Mouse (Mus musculus) liver, embryonic 13.5 days (tissue): Measurements from ENCODE around the gene Nt5c3b. TPM values are rescaled to one million over a fixed set of nuclear protein-coding genes. Genes with fewer than 3 reads are reported as not detected.

Source experiments
- ATAC-seq: fragments of 200-750 bp; cut with Nextera tagmentation; 2 replicates; pipeline ENCODE4 v1.8.0; 2017; ENCODE audit warnings: low read depth, mild to moderate bottlenecking, moderate number of reproducible peaks, moderate library complexity
- DNase-seq: peaks from one replicate; pipeline ENCODE4 v3.0.0; 2022
- H3K27ac ChIP-seq: fragments of 300-500 bp; sonication (generic); 2 replicates; pipeline ENCODE4 v1.5.1; 2015; ENCODE audit warnings: moderate library complexity, mild to moderate bottlenecking, inconsistent platforms
- H3K27me3 ChIP-seq: fragments of 300-500 bp; sonication (generic); 2 replicates; pipeline ENCODE4 v1.6.1; 2015; ENCODE audit warnings: mild to moderate bottlenecking, inconsistent platforms
- H3K36me3 ChIP-seq: fragments of 300-500 bp; sonication (generic); 2 replicates; pipeline ENCODE4 v1.6.1; 2015; ENCODE audit warnings: mild to moderate bottlenecking, inconsistent platforms
- H3K4me1 ChIP-seq: fragments of 300-500 bp; sonication (generic); replicated peaks from 2 replicates; pipeline ENCODE4 v1.6.1; 2015; ENCODE audit warnings: inconsistent platforms
- H3K4me2 ChIP-seq: fragments of 300-500 bp; sonication (generic); 2 replicates; pipeline ENCODE4 v1.6.1; 2015; ENCODE audit warnings: inconsistent platforms, mild to moderate bottlenecking, moderate library complexity
- H3K4me3 ChIP-seq: fragments of 300-500 bp; sonication (generic); replicated peaks from 2 replicates; pipeline ENCODE4 v1.5.1; 2015; ENCODE audit warnings: mild to moderate bottlenecking, inconsistent platforms
- H3K9ac ChIP-seq: fragments of 300-500 bp; sonication (generic); 2 replicates; pipeline ENCODE4 v1.6.1; 2015; ENCODE audit warnings: mild to moderate bottlenecking, inconsistent platforms
- H3K9me3 ChIP-seq: fragments of 300-500 bp; sonication (generic); replicated peaks from 2 replicates; pipeline ENCODE4 v1.6.1; 2016; ENCODE audit warnings: inconsistent platforms
- WGBS: fragments of 180-500 bp; shearing (Covaris S2); methylation state at CpG from one replicate; pipeline ENCODE4 v1.1.7; 2015; ENCODE audit not compliant: insufficient replicate concordance; 5-methylcytosine and 5-hydroxymethylcytosine counted together
- polyA plus RNA-seq: library from polyadenylated mRNA; unstranded; fragments of >200 nt; fragmentation: Nextera tagmentation; extraction: Ambion mirVana; gene quantifications from 2 replicates; pipeline ENCODE4 v1.2.1, GENCODE M21; 2015

Gene Nt5c3b
- polyA plus RNA-seq, 1 experiment from 2014 or later: 25.1 TPM

DNA sequence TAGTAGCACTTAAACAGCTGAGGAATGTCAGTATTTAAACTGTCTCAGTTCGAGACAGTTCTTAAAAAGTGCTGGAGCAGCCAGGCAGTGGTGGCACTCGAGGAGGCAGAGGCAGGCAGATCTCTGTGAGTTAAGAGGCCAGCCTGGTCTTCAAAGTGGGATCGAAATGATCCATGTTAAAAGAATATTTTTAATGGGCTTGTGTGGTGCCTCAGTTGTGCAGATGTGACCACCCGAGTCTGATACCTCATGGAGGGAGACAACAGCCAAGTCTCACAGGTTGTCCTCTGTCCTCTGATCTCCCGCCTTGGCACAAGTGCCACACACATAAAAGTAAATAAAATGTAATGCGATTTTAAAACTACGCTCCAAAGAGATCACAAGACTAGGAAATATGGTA, 43.1 kb downstream of the Nt5c3b start:
- DNase-seq (no peak), ATAC-seq (no peak)
- H3K4me2 ChIP-seq: no peak overlapping the region; the same call in 1 of the 2 replicates
- H3K27me3 ChIP-seq: peaks cover 39% of the 10 kb centered on the region
- H3K36me3 ChIP-seq: no peaks in the 10 kb centered on the region
- H3K27ac ChIP-seq: no peak overlapping the region
- H3K9ac ChIP-seq: no peak overlapping the region
- H3K9me3 ChIP-seq: no peaks in the 10 kb centered on the region
- 77% methylated on average over 7 of the region's 7 CpGs for WGBS
- H3K4me1 ChIP-seq: peaks cover 78% of the 10 kb centered on the region
- no peak overlapping the region for H3K4me3 ChIP-seq

- H3K4me2 ChIP-seq: peak within 1 kb of the TSS; percentile 72
- H3K4me1 ChIP-seq: peaks cover 77% of the 10 kb centered on the region
- H3K27me3 ChIP-seq: peaks cover 45% of the 10 kb centered on the region
- no peaks in the 10 kb centered on the region for H3K36me3 ChIP-seq
- peak within 1 kb of the TSS; percentile 60 for H3K4me3 ChIP-seq
- 1% methylated on average over 37 of the region's 37 CpGs for WGBS
- peak within 1 kb of the TSS; percentile 68 for H3K9ac ChIP-seq
- ATAC-seq (peak; percentile 95), DNase-seq (peak; percentile 95)
- H3K27ac ChIP-seq: peak within 1 kb of the TSS; percentile 76
- H3K9me3 ChIP-seq: no peaks in the 10 kb centered on the region
Observed at GRCm38 (mm10) chr11:100397600-100398389, 43.8 kb downstream of the Nt5c3b start, which contains the start of gene Jup. Gene Jup, minus strand, starts transcription at chr11:100397763.

GRCm38 (mm10) chr11:100396886-100397599, 44.6 kb downstream of the Nt5c3b start:
- Histone ChIP-seq H3K27me3 (peaks cover 48% of the 10 kb centered on the region), H3K4me3 (peak overlapping the region; percentile 60), H3K9ac (peak overlapping the region; percentile 68), H3K4me2 (peak overlapping the region; percentile 72), H3K27ac (peak overlapping the region; percentile 76), H3K36me3 (no peaks in the 10 kb centered on the region), H3K9me3 (no peaks in the 10 kb centered on the region), H3K4me1 (peaks cover 77% of the 10 kb centered on the region)
- DNase-seq (no peak), ATAC-seq (peak; percentile 14; the same call in 1 of the 2 replicates)
- WGBS: 2% methylated on average over 42 of the region's 42 CpGs

- ATAC-seq (no peak), DNase-seq (no peak)
- peak overlapping the region; percentile 60 for H3K4me3 ChIP-seq
- H3K27me3 ChIP-seq: peaks cover 48% of the 10 kb centered on the region
- WGBS: 29% methylated on average over 17 of the region's 17 CpGs
- H3K9me3 ChIP-seq: no peaks in the 10 kb centered on the region
- peaks cover 78% of the 10 kb centered on the region for H3K4me1 ChIP-seq
- peak overlapping the region; percentile 72 for H3K4me2 ChIP-seq
- H3K9ac ChIP-seq: peak overlapping the region; percentile 68; the same call in 1 of the 2 replicates
- H3K27ac ChIP-seq: peak overlapping the region; percentile 76
- H3K36me3 ChIP-seq: no peaks in the 10 kb centered on the region
Observed at GRCm38 (mm10) chr11:100395861-100396631, 45.6 kb downstream of the Nt5c3b start.

- Histone ChIP-seq H3K4me3 (peak overlapping the region; percentile 60), H3K27ac (peak overlapping the region; percentile 2; the same call in 1 of the 2 replicates), H3K9me3 (no peaks in the 10 kb centered on the region), H3K36me3 (no peaks in the 10 kb centered on the region), H3K4me2 (peak overlapping the region; percentile 72), H3K27me3 (peaks cover 48% of the 10 kb centered on the region), H3K4me1 (peaks cover 81% of the 10 kb centered on the region), H3K9ac (no peak overlapping the region)
- 10% methylated on average over 11 of the region's 11 CpGs for WGBS
- DNase-seq (no peak), ATAC-seq (no peak)
Observed at GRCm38 (mm10) chr11:100395200-100395599, 46.4 kb downstream of the Nt5c3b start.

GRCm38 (mm10) chr11:100394353-100395074, 47.1 kb downstream of the Nt5c3b start:
- no peak for ATAC-seq
- Histone ChIP-seq H3K4me3 (0 out of 2 replicates have a peak overlapping the region, but pooled peaks have one; percentile 60), H3K9ac (no peak overlapping the region), H3K27ac (peak overlapping the region; percentile 2; the same call in 1 of the 2 replicates), H3K36me3 (no peaks in the 10 kb centered on the region), H3K4me1 (peaks cover 83% of the 10 kb centered on the region), H3K4me2 (peak overlapping the region; percentile 72), H3K27me3 (peaks cover 48% of the 10 kb centered on the region), H3K9me3 (no peaks in the 10 kb centered on the region)
- DNase-seq: no peak
- 35% methylated on average over 5 of the region's 5 CpGs for WGBS

- Histone ChIP-seq H3K36me3 (no peaks in the 10 kb centered on the region), H3K27ac (no peak overlapping the region), H3K9me3 (no peaks in the 10 kb centered on the region), H3K4me3 (no peak overlapping the region), H3K27me3 (peaks cover 48% of the 10 kb centered on the region), H3K4me2 (no peak overlapping the region), H3K4me1 (peaks cover 88% of the 10 kb centered on the region), H3K9ac (no peak overlapping the region)
- DNase-seq: no peak
- ATAC-seq: no peak
- WGBS: 39% methylated on average over 7 of the region's 7 CpGs
Observed at GRCm38 (mm10) chr11:100393733-100394132, 47.9 kb downstream of the Nt5c3b start.

GRCm38 (mm10) chr11:100392958-100393357, 48.6 kb downstream of the Nt5c3b start:
- peaks cover 48% of the 10 kb centered on the region for H3K27me3 ChIP-seq
- H3K27ac ChIP-seq: no peak overlapping the region
- ATAC-seq (no peak), DNase-seq (no peak)
- WGBS: 58% methylated on average over 5 of the region's 5 CpGs
- no peaks in the 10 kb centered on the region for H3K36me3 ChIP-seq
- no peaks in the 10 kb centered on the region for H3K9me3 ChIP-seq
- H3K4me2 ChIP-seq: no peak overlapping the region
- no peak overlapping the region for H3K4me3 ChIP-seq
- H3K4me1 ChIP-seq: peaks cover 96% of the 10 kb centered on the region
- no peak overlapping the region for H3K9ac ChIP-seq

- peaks cover 95% of the 10 kb centered on the region for H3K4me1 ChIP-seq
- H3K9me3 ChIP-seq: no peaks in the 10 kb centered on the region
- 76% methylated on average over 7 of the region's 7 CpGs for WGBS
- H3K4me3 ChIP-seq: no peak overlapping the region
- H3K27ac ChIP-seq: no peak overlapping the region
- no peaks in the 10 kb centered on the region for H3K36me3 ChIP-seq
- H3K9ac ChIP-seq: no peak overlapping the region
- no peak for ATAC-seq
- H3K4me2 ChIP-seq: no peak overlapping the region
- DNase-seq: no peak
- peaks cover 42% of the 10 kb centered on the region for H3K27me3 ChIP-seq
Observed at GRCm38 (mm10) chr11:100391884-100392345, 49.7 kb downstream of the Nt5c3b start.

DNA sequence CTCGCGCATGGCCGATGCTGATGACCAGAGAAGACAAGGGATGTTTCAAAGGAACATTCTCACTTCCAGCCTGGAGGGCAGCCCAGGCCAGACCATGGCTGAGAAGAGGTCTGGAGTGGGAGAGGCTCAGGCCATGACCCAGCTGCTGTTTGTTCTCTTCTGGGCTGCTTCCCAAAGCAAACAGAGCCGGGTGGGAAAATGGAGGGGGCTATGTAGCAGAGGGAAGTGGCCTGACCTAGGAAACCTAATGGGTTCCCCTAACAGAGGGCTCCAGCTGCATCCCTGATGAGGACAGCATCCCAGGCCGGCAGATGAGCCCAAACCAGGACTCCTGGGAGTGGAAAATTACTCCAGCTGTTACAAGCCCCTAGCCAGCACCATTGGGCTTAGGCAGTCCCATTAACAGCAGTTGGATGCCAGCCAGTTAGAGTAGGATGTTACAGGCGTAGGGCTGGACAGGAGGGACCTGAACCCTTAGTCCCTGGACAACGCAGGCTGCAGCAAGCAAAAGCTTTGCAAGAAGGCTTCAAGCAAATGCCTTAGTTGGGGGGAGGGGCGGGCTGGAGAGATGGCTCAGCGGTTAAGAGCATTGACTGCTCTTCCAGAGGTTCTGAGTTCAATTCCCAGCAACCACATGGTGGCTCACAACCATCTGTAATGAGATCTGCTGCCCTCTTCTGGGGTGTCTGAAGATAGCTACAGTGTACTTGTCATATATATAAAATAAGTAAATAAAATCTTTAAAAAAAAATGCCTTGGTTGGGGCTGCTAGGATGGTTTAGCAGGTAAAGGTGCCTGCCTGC, 50.3 kb downstream of the Nt5c3b start:
- no peaks in the 10 kb centered on the region for H3K9me3 ChIP-seq
- peaks cover 36% of the 10 kb centered on the region for H3K27me3 ChIP-seq
- H3K4me1 ChIP-seq: peaks cover 93% of the 10 kb centered on the region
- no peak overlapping the region for H3K27ac ChIP-seq
- H3K36me3 ChIP-seq: no peaks in the 10 kb centered on the region
- no peak overlapping the region for H3K9ac ChIP-seq
- no peak overlapping the region for H3K4me3 ChIP-seq
- 60% methylated on average over 9 of the region's 9 CpGs for WGBS
- no peak overlapping the region for H3K4me2 ChIP-seq
- ATAC-seq (peak; percentile 69), DNase-seq (no peak)
